Mouse (Mus musculus): Measurements from ENCODE around the gene Espn. TPM values are rescaled to one million over a fixed set of nuclear protein-coding genes. Genes with fewer than 3 reads are reported as not detected.

Espn gene
- polyA plus RNA-seq, 1 experiment from 2014 or later, result 1.6 TPM

DNA sequence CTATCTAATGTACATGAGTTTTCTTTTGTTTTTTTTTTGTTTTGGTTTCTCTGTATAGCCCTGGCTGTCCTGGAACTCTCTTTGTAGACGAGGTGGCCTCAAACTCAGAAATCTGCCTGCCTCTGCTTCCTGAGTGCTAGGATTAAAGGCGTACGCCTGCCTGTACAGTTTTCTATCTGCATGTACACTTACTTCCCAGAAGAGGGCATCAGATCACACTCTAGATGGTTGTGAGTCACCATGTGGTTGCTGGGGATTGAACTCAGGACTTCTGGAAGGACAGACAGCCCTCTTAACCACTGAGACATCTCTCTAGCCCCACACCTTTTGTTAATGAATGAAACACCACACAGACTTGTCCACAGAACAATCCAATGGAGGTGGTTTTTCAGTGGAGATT is 72.9 kb downstream of the Espn start:
- no peaks in the 10 kb centered on the region for H3K36me3 ChIP-seq
- 87% methylated on average over 3 of the region's 3 CpGs for WGBS
- H3K27me3 ChIP-seq (ENCODE audit: insufficient read depth, poor library complexity, severe bottlenecking), result peaks cover 5% of the 10 kb centered on the region; the same call in 1 of the 2 replicates
- no peak overlapping the region for H3K4me3 ChIP-seq
- no peaks in the 10 kb centered on the region for H3K9me3 ChIP-seq
- no peak for DNase-seq (ENCODE audit: low spot score)
- H3K4me1 ChIP-seq (replicated peaks), result peaks cover 35% of the 10 kb centered on the region
- H3K27ac ChIP-seq, result no peak overlapping the region

DNA sequence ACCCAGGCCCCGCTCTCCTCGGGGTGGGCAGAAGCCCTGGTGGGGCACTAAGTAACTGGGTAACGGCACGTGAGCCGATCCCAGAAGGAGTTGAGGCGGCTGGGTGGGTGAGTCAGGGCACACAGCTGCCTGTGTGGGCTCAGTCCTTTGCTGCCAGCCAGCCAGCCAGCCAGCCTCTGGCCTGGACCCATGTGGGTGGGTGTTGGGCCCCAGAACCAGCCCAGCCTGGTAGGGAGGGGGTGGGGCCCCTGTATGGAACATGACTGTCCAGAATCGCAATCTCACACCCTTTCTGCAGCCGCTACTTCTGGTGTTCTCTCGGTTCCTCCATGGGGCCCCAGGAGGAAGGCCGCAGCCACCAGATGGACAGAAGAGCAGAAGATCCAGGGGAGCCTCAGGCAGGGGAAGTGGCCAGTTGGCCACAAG is 74.1 kb downstream of the Espn start:
- peaks cover 38% of the 10 kb centered on the region for H3K4me1 ChIP-seq (replicated peaks)
- H3K9me3 ChIP-seq, result no peaks in the 10 kb centered on the region
- no peak overlapping the region for H3K27ac ChIP-seq
- H3K27me3 ChIP-seq (ENCODE audit: insufficient read depth, poor library complexity, severe bottlenecking), result no peaks in the 10 kb centered on the region
- DNase-seq (ENCODE audit: low spot score), result no peak
- WGBS, result 95% methylated on average over 10 of the region's 10 CpGs
- no peaks in the 10 kb centered on the region for H3K36me3 ChIP-seq
- H3K4me3 ChIP-seq, result no peak overlapping the region

DNA sequence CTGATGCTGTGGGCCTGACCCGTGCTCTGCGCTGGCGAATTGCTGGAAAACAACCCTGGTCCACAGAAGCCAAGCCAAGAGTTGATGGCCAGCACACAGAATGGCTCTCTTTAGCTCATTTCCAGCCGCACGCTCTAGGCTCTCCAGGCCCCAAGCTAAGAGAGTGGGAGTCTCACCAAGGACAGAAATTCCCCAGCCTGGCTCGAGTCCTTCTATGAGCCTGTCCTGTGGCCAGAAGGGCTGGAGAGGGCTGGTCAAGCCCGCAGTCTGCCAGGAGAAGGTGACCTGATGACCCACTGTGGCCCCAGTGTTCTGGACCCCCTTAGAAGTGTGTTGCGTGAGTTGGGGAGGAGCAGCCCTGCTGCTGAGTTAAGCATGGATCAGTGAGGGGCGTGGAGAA is 75.0 kb downstream of the Espn start:
- Histone ChIP-seq H3K27ac (peak overlapping the region; percentile 43; the same call in 1 of the 2 replicates), H3K9me3 (no peaks in the 10 kb centered on the region), H3K4me3 (no peak overlapping the region), H3K36me3 (no peaks in the 10 kb centered on the region), H3K4me1 (replicated peaks) (peaks cover 46% of the 10 kb centered on the region), H3K27me3 (ENCODE audit: insufficient read depth, poor library complexity, severe bottlenecking) (no peaks in the 10 kb centered on the region)
- 85% methylated on average over 9 of the region's 9 CpGs for WGBS
- DNase-seq (ENCODE audit: low spot score), result no peak

DNA sequence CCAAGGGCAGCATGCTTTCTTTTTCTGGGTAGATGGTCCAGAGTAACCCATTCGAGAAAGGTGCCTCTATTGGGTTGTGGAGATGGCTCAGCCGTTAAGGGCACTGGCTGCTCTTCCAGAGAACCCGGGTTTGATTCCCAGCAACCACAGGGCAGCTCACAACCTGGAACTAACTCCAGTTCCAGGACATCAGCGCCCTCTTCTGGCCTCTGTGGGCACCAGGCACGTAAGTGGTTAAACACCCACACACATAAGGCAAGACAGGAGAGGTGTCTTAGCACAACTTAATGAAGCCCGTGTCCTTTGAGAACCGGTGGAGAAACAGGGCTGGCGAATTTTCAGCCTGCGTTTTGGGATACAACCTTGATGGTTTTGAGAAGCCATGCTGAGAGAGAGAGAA is 77.6 kb downstream of the Espn start:
- Histone ChIP-seq H3K27me3 (ENCODE audit: insufficient read depth, poor library complexity, severe bottlenecking) (no peaks in the 10 kb centered on the region), H3K4me3 (no peak overlapping the region), H3K4me1 (replicated peaks) (peaks cover 60% of the 10 kb centered on the region), H3K27ac (no peak overlapping the region), H3K9me3 (no peaks in the 10 kb centered on the region), H3K36me3 (no peaks in the 10 kb centered on the region)
- no peak for DNase-seq (ENCODE audit: low spot score)
- WGBS, result 87% methylated on average over 9 of the region's 9 CpGs

DNA sequence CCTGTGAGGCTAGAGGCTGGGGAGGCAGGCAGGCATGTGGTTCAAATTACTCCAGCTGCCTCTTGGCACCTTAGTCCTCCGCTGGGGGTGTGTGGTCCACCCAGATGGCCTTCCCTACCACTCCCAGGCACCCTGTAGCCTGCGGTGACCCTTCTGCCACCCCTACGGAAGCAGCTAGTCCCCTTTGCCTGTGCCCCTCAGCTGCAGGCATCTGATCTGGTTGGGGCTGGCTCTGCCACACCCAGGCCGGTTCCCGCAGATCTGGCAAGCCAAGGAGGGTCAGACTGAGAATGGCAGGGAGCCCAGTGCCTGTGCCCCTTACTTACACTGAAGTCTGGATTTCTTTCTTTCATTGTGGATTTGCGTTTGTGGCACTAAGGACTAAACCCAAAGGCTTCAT is 78.5 kb downstream of the Espn start:
- 89% methylated on average over 6 of the region's 6 CpGs for WGBS

DNA sequence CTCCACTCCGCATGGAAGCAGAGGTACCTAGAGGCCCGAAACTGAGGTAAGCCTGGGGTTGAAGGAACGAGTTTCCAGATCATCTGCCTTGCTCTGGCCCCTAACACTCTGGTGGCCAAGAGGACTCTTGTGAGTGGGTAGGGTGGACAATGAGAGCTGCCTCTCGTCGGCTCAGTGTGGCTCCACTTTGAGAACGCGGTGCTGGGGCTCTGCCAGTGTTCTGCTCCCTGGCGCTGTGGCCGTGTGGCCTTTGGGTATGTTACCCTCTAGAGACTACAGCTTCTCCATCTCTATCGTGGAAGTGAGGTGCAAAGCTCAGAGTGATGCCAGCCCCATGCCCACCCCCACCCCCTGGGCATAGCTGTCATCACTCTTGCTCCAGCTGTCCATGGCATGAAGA is 79.5 kb downstream of the Espn start:
- Histone ChIP-seq H3K27me3 (ENCODE audit: insufficient read depth, poor library complexity, severe bottlenecking) (no peaks in the 10 kb centered on the region), H3K4me1 (replicated peaks) (peaks cover 72% of the 10 kb centered on the region), H3K36me3 (no peaks in the 10 kb centered on the region), H3K4me3 (no peak overlapping the region), H3K9me3 (no peaks in the 10 kb centered on the region), H3K27ac (peak overlapping the region; percentile 35)
- 68% methylated on average over 10 of the region's 10 CpGs for WGBS
- DNase-seq (ENCODE audit: low spot score), result no peak

More for the DNA sequence above, 78.5 kb downstream of the Espn start:
- Histone ChIP-seq H3K4me1 (replicated peaks) (peaks cover 62% of the 10 kb centered on the region), H3K9me3 (no peaks in the 10 kb centered on the region), H3K4me3 (no peak overlapping the region), H3K27ac (no peak overlapping the region), H3K27me3 (ENCODE audit: insufficient read depth, poor library complexity, severe bottlenecking) (no peaks in the 10 kb centered on the region), H3K36me3 (no peaks in the 10 kb centered on the region)
- no peak for DNase-seq (ENCODE audit: low spot score)

DNA sequence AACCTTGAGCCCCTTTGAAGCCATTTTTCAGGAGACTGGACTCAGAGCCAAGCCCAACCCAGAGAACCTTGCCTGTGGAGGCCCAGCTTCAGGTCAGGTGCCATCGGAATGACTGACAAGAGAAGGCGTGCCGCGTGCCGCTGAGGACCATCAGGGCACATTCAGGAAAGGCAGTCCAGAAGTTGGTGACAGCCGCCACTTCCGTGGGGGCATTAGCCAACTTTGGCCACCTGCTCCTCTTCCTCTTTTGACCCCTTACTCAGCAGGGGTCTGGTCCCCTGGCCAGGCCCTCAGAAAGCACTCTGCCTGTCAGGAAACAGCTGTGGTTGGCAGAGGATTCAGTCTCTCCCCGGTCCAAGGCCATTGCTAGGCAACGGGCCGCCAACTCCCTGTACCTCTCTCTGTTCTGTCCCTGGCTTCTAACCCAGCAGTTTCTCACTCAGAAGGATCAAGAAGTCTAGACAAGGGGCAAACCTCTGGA is 80.0 kb downstream of the Espn start, which contains the start of gene Plekhg5:
Gene Plekhg5, plus strand, starts transcription at position 378 of the 481 bp plus-strand sequence.
- 54% methylated on average over 10 of the region's 10 CpGs for WGBS
- H3K4me1 ChIP-seq (replicated peaks), result peaks cover 68% of the 10 kb centered on the region
- H3K27ac ChIP-seq, result peak within 1 kb of the TSS; percentile 35
- H3K27me3 ChIP-seq (ENCODE audit: insufficient read depth, poor library complexity, severe bottlenecking), result no peaks in the 10 kb centered on the region
- no peaks in the 10 kb centered on the region for H3K9me3 ChIP-seq
- no peaks in the 10 kb centered on the region for H3K36me3 ChIP-seq
- peak; percentile 44 for DNase-seq (ENCODE audit: low spot score)
- H3K4me3 ChIP-seq, result no peak within 1 kb of the TSS

DNA sequence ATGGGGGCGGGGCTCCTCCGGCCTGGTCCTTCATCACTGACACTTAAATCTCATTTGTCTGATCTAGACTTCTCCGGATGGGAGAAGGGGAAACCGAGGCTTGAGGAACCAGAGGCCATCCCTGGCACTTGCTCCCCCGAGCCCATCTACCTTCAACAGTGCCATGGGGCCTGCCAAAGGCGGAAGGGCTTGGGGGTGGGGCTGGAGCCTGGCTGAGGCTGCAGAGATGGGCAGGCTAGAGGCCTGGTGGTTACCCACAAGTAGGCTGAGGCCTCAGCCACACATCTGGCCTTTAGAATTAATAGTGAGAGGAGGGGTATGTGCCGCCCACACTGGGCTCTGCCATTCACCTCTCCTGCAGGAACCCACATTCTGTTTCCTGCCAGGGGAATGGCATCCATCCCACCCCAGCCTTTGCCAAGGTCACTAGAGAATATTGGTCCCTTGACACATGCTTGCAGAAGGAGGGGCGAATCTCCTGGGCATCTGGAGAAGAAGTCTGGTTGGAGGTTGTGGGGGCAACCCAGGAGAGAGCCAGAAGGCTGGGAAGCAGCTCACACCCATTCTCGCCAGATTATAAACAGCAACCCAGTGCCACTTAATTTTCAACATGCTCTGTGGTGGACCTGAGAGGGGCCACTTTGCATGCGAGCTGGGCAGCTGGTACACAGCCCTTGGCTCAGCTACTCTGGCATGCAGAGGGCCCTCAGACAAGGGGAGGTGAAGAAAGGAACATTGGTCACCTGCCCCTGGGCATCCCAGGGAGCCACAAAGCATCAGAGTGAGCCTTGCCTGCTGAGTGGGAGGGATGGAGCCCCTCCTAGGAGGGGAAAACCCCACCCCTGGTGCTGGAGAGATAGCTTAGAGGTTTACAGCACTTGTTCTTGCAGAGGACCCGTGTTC is 81.4 kb downstream of the Espn start:
- DNase-seq (ENCODE audit: low spot score), result no peak
- Histone ChIP-seq H3K36me3 (no peaks in the 10 kb centered on the region), H3K27ac (0 out of 2 replicates have a peak overlapping the region, but pooled peaks have one; percentile 40), H3K9me3 (no peaks in the 10 kb centered on the region), H3K4me3 (no peak overlapping the region), H3K4me1 (replicated peaks) (peaks cover 55% of the 10 kb centered on the region), H3K27me3 (ENCODE audit: insufficient read depth, poor library complexity, severe bottlenecking) (no peaks in the 10 kb centered on the region)
- 76% methylated on average over 11 of the region's 11 CpGs for WGBS

Other genes with a start within 250 kb of the Espn start
- gene Dnajc11, start 218.7 kb downstream of the Espn start, polyA plus RNA-seq (2016; fragmentation: Nextera tagmentation; extraction: Ambion mirVana), result 102 and 108 TPM in 2 replicates
- 34.5 and 36.2 TPM in 2 replicates for gene Thap3, start 163.4 kb downstream of the Espn start, polyA plus RNA-seq (2016; fragmentation: Nextera tagmentation; extraction: Ambion mirVana)
- 30.7 TPM in 2 replicates for gene Phf13, start 156.1 kb downstream of the Espn start, polyA plus RNA-seq (2016; fragmentation: Nextera tagmentation; extraction: Ambion mirVana)
- gene Klhl21, start 143.6 kb downstream of the Espn start, polyA plus RNA-seq (2016; fragmentation: Nextera tagmentation; extraction: Ambion mirVana), result 7.7 and 8.7 TPM in 2 replicates
- 23.3 and 25.9 TPM in 2 replicates for gene Zbtb48, start 124.7 kb downstream of the Espn start, polyA plus RNA-seq (2016; fragmentation: Nextera tagmentation; extraction: Ambion mirVana)
- gene Tas1r1, start 113.8 kb downstream of the Espn start, polyA plus RNA-seq (2016; fragmentation: Nextera tagmentation; extraction: Ambion mirVana), result 0.65 and 0.67 TPM in 2 replicates
- 37.7 and 38.9 TPM in 2 replicates for gene Nol9, start 113.0 kb downstream of the Espn start, polyA plus RNA-seq (2016; fragmentation: Nextera tagmentation; extraction: Ambion mirVana)
- gene Plekhg5, start 79.9 kb downstream of the Espn start, polyA plus RNA-seq (2016; fragmentation: Nextera tagmentation; extraction: Ambion mirVana), result 9.6 and 12.4 TPM in 2 replicates
- gene Tnfrsf25, start 36.4 kb downstream of the Espn start, polyA plus RNA-seq (2016; fragmentation: Nextera tagmentation; extraction: Ambion mirVana), result 0.70 and 0.82 TPM in 2 replicates
- gene Hes2, start 6.5 kb upstream of the Espn start, polyA plus RNA-seq (2016; fragmentation: Nextera tagmentation; extraction: Ambion mirVana), result 4.2 and 4.7 TPM in 2 replicates
- 90.0 and 118 TPM in 2 replicates for gene Acot7, start 25.8 kb upstream of the Espn start, polyA plus RNA-seq (2016; fragmentation: Nextera tagmentation; extraction: Ambion mirVana)
- gene Gpr153, start 121.9 kb upstream of the Espn start, polyA plus RNA-seq (2016; fragmentation: Nextera tagmentation; extraction: Ambion mirVana), result 7.0 and 7.9 TPM in 2 replicates
- 9.2 and 17.3 TPM in 2 replicates for gene Hes3, start 139.3 kb upstream of the Espn start, polyA plus RNA-seq (2016; fragmentation: Nextera tagmentation; extraction: Ambion mirVana)
- gene Icmt, start 144.9 kb upstream of the Espn start, polyA plus RNA-seq (2016; fragmentation: Nextera tagmentation; extraction: Ambion mirVana), result 22.3 and 29.1 TPM in 2 replicates
- gene Rnf207, start 166.6 kb upstream of the Espn start, polyA plus RNA-seq (2016; fragmentation: Nextera tagmentation; extraction: Ambion mirVana), result 3.0 and 3.3 TPM in 2 replicates
- 276 and 327 TPM in 2 replicates for gene Rpl22, start 173.4 kb upstream of the Espn start, polyA plus RNA-seq (2016; fragmentation: Nextera tagmentation; extraction: Ambion mirVana)
- gene Chd5, start 186.3 kb upstream of the Espn start, polyA plus RNA-seq (2016; fragmentation: Nextera tagmentation; extraction: Ambion mirVana), result 0.09 and 0.10 TPM in 2 replicates